Mouse (Mus musculus): ENCODE data around the gene Psmd14.

GRCm38 (mm10) chr2:61689086-61689485 is 22.4 kb upstream of the Psmd14 start:
- TF ChIP-seq USF1 (IDR thresholded peaks at IDR 0.05; ENCODE audit: low read depth) (no peak), MAX (IDR thresholded peaks at IDR 0.05; ENCODE audit: low read depth) (no peak), MYOD1 (IDR thresholded peaks at IDR 0.05; ENCODE audit: control insufficient read depth in 1 of 3, insufficient read length in 2 of 3, low read depth in 2 of 3) (no peak), POLR2A (IDR thresholded peaks at IDR 0.05; ENCODE audit: insufficient read length, low read depth) (no peak), REST (IDR thresholded peaks at IDR 0.05; ENCODE audit: insufficient read depth, insufficient read length) (no peak), TCF12 (IDR thresholded peaks at IDR 0.05; ENCODE audit: insufficient read depth, poor library complexity, severe bottlenecking) (no peak), POLR2AphosphoS2 (IDR thresholded peaks at IDR 0.05; ENCODE audit: insufficient read length, low read depth) (no peak), MYOG (IDR thresholded peaks at IDR 0.05; ENCODE audit: control insufficient read depth in 1 of 3, insufficient read depth in 1 of 3, insufficient read length in 2 of 3, low read depth in 2 of 3) (no peak)

Data from myocyte (in vitro differentiated cells).